Mouse (Mus musculus): ENCODE results near the gene Rapgef4. TPM values are rescaled to one million over a fixed set of nuclear protein-coding genes. Genes with fewer than 3 reads are reported as not detected.

Gene Rapgef4
- polyA plus RNA-seq, 1 experiment: not detected

DNA sequence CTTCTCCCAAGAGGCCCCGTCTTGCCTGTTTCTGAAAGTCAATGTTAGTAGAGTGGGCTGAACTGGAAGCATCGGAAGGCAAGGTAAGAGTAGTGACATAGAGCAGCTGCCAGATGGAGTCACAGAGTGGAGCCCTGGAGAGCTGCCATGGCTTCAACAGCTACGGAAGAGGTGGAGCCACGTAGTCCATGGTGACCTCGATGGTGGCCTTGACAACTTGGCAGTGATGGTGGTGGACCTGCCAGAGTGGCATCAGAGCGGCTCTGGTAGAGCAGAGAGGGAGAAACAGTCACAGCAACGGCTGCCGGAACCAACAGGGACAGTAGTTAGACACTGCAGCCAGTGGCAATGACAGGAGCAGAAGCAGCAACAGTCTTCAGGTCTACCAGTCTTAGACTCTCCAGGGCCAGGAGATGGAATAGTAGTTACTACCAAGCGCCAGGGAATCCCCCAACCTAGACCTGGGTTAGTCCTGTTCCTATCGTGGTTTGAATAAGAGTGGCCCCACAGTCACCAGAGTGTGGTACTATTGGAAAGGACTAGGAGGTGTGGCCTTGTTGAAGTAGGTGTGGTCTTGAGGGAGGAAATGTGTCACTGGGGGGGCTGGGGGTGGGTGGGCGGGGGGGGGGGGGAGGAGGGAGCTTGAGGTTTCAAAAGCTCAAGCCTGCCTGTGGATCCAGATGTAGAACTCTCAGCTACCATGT, 6.7 kb upstream of the Rapgef4 start:
- TF ChIP-seq POLR2A (IDR thresholded peaks at IDR 0.05; ENCODE audit: insufficient read depth, low read depth, low read length) (no peak), CTCF (IDR thresholded peaks at IDR 0.05; ENCODE audit: insufficient read depth, low read depth, low read length) (no peak)
- H3K4me1 ChIP-seq (ENCODE audit: control insufficient read depth, insufficient read depth, low read length): peaks cover 3% of the 10 kb centered on the region; the same call in 1 of the 2 replicates
- H3K4me3 ChIP-seq (ENCODE audit: insufficient read depth, low read depth, low read length): no peak overlapping the region
- H3K27ac ChIP-seq (ENCODE audit: insufficient read depth, low read depth, low read length): no peak overlapping the region
- 56% methylated on average over 11 of the region's 11 CpGs for WGBS

DNA sequence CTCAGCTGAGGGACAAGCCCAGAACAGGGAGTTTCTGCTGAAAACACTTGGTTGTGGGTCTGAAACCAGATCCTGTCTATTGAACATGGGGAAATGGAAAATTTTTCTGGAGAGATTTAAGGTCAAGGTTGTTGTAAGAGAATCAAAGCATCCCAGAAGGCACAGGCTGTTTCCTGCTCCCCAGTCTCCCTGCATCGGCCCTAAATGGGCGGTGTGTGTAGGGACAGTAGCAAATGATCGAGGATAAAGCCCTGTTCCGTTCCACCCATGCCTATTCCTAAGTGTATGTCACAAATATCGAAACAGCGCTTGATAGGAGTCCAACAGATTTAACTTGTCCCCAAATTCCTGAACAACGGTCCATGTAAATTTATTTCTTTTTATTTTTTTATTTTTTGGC, 1.1 kb upstream of the Rapgef4 start:
- TF ChIP-seq CTCF (IDR thresholded peaks at IDR 0.05; ENCODE audit: insufficient read depth, low read depth, low read length): no peak
- TF ChIP-seq POLR2A (IDR thresholded peaks at IDR 0.05; ENCODE audit: insufficient read depth, low read depth, low read length): no peak
- WGBS: 88% methylated on average over 7 of the region's 7 CpGs
- Histone ChIP-seq H3K4me1 (ENCODE audit: control insufficient read depth, insufficient read depth, low read length) (peaks cover 7% of the 10 kb centered on the region), H3K4me3 (ENCODE audit: insufficient read depth, low read depth, low read length) (no peak overlapping the region), H3K27ac (ENCODE audit: insufficient read depth, low read depth, low read length) (no peak overlapping the region)

DNA sequence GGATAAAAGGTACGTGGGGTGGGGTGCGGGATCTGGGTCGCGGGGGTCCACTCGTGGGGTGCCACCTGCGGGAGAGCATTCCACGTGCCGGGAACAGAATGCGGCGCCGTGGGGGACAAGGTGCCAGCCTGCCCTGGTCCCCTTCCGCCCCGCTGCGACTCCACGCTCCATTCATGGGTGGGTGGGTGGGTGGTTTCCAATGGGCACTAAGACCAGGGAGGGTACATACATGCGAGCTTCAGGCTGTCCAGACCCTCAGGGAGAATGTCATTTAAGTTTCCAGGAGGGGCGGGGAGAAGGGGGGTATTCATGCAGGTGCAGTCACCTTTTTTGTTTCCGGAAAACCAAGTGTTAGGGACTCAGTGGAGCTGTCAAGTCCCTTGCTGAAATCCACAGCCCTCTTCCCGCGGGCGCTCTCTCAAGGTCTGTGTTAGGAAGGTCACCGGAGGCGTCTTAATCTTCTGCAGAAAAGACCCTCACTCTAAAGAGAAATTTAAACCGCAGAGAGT, 357 bp downstream of the Rapgef4 start:
- peaks cover 14% of the 10 kb centered on the region for H3K4me1 ChIP-seq (ENCODE audit: control insufficient read depth, insufficient read depth, low read length)
- TF ChIP-seq CTCF (IDR thresholded peaks at IDR 0.05; ENCODE audit: insufficient read depth, low read depth, low read length) (no peak), POLR2A (IDR thresholded peaks at IDR 0.05; ENCODE audit: insufficient read depth, low read depth, low read length) (no peak)
- peak overlapping the region; percentile 81 for H3K27ac ChIP-seq (ENCODE audit: insufficient read depth, low read depth, low read length)
- 5% methylated on average over 20 of the region's 24 CpGs for WGBS
- peak overlapping the region; percentile 75 for H3K4me3 ChIP-seq (ENCODE audit: insufficient read depth, low read depth, low read length)

DNA sequence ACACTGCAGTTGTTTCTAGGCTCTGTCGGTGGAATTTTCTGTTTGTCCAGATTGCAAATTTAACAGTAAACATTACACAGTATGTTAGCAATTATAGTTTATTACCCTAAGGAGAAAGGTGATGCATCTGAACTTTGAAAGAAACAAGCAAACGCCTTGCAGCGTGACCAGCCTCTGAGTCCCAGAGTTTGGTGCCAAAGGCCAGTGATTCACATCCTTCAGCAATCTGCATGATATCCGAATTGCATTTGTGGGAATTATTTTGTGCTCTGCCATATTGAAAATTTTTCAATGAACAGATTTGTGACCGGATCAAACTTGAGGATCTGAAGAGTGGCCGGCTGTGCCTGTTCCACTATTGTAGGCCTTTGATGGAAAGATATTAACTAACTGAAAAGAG, 856 bp downstream of the Rapgef4 start:
- no peak for TF ChIP-seq CTCF (IDR thresholded peaks at IDR 0.05; ENCODE audit: insufficient read depth, low read depth, low read length)
- TF ChIP-seq POLR2A (IDR thresholded peaks at IDR 0.05; ENCODE audit: insufficient read depth, low read depth, low read length): no peak
- H3K27ac ChIP-seq (ENCODE audit: insufficient read depth, low read depth, low read length): peak overlapping the region; percentile 81
- peak overlapping the region; percentile 75 for H3K4me3 ChIP-seq (ENCODE audit: insufficient read depth, low read depth, low read length)
- WGBS: 21% methylated on average over 6 of the region's 6 CpGs
- H3K4me1 ChIP-seq (ENCODE audit: control insufficient read depth, insufficient read depth, low read length): peaks cover 16% of the 10 kb centered on the region

DNA sequence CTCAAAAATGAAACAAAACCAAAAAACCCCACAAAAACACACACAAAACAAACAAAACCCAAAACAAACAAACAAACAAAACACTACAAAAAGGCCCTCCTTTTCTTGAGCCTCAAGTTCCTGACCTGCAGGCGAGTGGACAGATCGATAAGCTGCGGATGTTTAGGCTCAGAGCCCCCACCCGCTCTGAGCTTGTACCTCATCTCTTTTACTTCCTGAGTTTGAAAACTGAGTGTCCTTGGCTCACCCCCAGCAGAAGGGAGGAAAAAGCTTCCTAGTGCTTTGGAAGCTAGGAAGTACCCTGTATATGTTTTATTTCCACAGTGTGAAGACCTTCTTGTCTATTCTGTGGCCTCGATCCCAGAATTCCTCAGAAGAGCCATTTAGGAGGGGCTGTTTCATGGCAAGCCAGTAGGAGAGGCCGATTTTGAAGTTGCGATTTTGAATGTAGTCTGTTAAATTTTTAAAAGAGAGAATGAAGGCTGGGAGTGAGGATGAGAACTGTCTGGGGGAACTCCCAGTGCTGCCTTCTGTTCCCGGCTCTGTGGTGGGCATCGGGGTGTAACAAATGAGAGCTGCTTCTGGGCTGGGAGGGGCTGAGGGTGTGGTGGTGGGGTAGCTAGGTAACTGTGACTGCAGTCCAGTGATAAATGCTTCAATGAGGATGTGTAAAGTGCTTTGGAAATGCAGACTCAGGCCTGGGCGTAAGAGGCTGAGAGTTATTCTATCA, 2.0 kb downstream of the Rapgef4 start:
- Histone ChIP-seq H3K4me3 (ENCODE audit: insufficient read depth, low read depth, low read length) (peak overlapping the region; percentile 34), H3K4me1 (ENCODE audit: control insufficient read depth, insufficient read depth, low read length) (peaks cover 19% of the 10 kb centered on the region), H3K27ac (ENCODE audit: insufficient read depth, low read depth, low read length) (peak overlapping the region; percentile 35)
- TF ChIP-seq POLR2A (IDR thresholded peaks at IDR 0.05; ENCODE audit: insufficient read depth, low read depth, low read length): no peak
- TF ChIP-seq CTCF (IDR thresholded peaks at IDR 0.05; ENCODE audit: insufficient read depth, low read depth, low read length): no peak
- WGBS: 50% methylated on average over 10 of the region's 10 CpGs

DNA sequence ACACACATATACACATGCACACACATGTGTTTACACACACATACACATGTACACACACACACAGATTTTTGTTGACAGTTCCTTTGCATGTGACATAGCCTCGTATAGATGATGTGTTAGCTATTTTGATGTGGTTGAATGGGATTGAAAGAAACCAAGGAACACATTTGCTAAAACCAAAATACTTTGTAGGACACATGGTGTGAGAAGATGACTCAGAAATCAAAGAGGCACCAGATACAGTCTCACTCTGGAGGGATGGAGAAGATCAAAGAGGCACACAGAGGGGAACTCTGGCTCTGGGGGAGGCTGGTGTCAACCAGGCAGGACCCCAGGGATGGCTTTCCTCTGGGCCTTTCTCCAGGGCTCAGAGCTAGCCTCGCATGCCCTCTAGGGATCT, 4.7 kb downstream of the Rapgef4 start:
- WGBS: 45% methylated on average over 2 of the region's 2 CpGs
- H3K27ac ChIP-seq (ENCODE audit: insufficient read depth, low read depth, low read length): peak overlapping the region; percentile 82
- peaks cover 27% of the 10 kb centered on the region for H3K4me1 ChIP-seq (ENCODE audit: control insufficient read depth, insufficient read depth, low read length)
- H3K4me3 ChIP-seq (ENCODE audit: insufficient read depth, low read depth, low read length): no peak overlapping the region
- no peak for TF ChIP-seq CTCF (IDR thresholded peaks at IDR 0.05; ENCODE audit: insufficient read depth, low read depth, low read length)

DNA sequence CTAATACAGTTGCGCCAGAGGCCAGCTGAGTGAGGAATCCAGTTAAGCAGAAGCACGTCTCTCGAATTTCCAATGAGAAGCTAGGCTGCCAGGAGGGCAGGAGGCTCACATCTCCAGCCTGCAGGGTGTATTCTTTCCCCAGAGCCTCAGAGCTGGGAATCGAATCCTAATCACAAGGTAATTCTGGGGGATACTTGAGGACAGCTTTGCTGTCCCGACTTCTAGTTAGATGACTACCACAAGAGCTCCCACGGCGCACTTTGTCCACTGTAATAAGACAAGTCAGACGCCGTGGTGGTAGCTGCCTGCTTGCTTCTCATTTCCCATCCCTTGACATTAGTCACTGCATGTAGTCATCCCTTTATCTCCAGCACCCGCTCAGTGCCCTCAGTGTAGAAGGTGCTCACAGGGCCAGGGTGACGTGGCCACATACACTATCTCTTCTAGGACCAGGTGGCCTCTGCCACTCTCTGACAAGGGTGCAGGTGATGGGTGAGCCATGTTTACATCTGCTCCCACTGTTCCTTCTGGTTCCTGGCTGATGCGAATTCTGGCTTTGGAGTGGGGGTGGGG, 5.3 kb downstream of the Rapgef4 start:
- peak overlapping the region; percentile 82 for H3K27ac ChIP-seq (ENCODE audit: insufficient read depth, low read depth, low read length)
- H3K4me3 ChIP-seq (ENCODE audit: insufficient read depth, low read depth, low read length): no peak overlapping the region
- TF ChIP-seq CTCF (IDR thresholded peaks at IDR 0.05; ENCODE audit: insufficient read depth, low read depth, low read length) (no peak), POLR2A (IDR thresholded peaks at IDR 0.05; ENCODE audit: insufficient read depth, low read depth, low read length) (no peak)
- 44% methylated on average over 12 of the region's 12 CpGs for WGBS
- peaks cover 27% of the 10 kb centered on the region for H3K4me1 ChIP-seq (ENCODE audit: control insufficient read depth, insufficient read depth, low read length)

DNA sequence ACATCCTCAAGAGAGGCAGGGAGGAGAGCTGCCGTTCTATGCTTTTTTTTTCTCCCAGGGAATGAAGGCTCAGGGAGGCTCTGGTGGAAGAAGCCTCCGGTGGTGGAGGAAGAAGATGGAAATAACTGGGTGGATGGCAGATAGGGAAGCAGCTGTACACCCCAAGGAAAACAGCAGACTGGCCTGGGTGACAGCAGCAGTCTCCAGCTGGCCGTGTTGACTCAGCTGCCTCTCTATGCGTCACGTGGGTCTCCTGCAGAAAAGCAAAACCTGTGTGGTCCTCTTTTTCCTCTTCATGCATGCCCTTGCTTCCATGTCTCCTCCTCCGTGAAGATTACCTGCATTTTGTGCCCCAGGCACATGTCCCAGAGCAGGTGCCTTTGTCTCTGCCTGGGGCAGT, 7.5 kb downstream of the Rapgef4 start:
- TF ChIP-seq CTCF (IDR thresholded peaks at IDR 0.05; ENCODE audit: insufficient read depth, low read depth, low read length): no peak
- TF ChIP-seq POLR2A (IDR thresholded peaks at IDR 0.05; ENCODE audit: insufficient read depth, low read depth, low read length): no peak
- WGBS: 29% methylated on average over 6 of the region's 6 CpGs
- H3K27ac ChIP-seq (ENCODE audit: insufficient read depth, low read depth, low read length): peak overlapping the region; percentile 93
- H3K4me1 ChIP-seq (ENCODE audit: control insufficient read depth, insufficient read depth, low read length): peaks cover 20% of the 10 kb centered on the region
- H3K4me3 ChIP-seq (ENCODE audit: insufficient read depth, low read depth, low read length): no peak overlapping the region

DNA sequence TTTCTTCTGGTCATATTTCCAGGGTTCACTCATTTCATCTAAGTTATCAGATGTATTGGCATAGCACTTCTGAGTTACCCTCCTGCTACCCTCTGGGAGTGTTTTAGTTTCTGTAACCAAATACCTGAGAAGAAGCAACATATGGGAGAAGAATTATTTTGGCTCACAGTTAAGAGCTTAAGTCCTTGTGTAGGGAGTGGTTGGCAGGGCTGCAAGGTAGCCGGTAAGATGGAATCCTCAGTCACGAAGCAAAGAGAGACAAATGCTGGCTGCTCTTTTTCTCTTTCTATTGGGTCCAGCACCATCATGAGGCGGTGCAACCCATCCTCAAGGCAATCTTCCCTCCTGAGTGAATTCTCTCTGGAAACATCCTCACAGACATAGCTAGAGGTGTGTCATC, 11.1 kb downstream of the Rapgef4 start:
- Histone ChIP-seq H3K4me1 (ENCODE audit: control insufficient read depth, insufficient read depth, low read length) (peaks cover 11% of the 10 kb centered on the region), H3K27ac (ENCODE audit: insufficient read depth, low read depth, low read length) (no peak overlapping the region), H3K4me3 (ENCODE audit: insufficient read depth, low read depth, low read length) (no peak overlapping the region)
- TF ChIP-seq POLR2A (IDR thresholded peaks at IDR 0.05; ENCODE audit: insufficient read depth, low read depth, low read length) (no peak), CTCF (IDR thresholded peaks at IDR 0.05; ENCODE audit: insufficient read depth, low read depth, low read length) (no peak)
- WGBS: 92% methylated on average over 3 of the region's 3 CpGs

Measured in olfactory bulb, adult 2 months (tissue).